Mouse (Mus musculus): ENCODE data around the gene Txndc16. TPM values are rescaled to one million over a fixed set of nuclear protein-coding genes. Genes with fewer than 3 reads are reported as not detected.

Txndc16 gene
- total RNA-seq (2015) (25.5 and 28.0 TPM in 2 replicates), total RNA-seq (2017) (47.1 and 48.1 TPM in 2 replicates)

- ATAC-seq (ENCODE audit: poor library complexity, severe bottlenecking): peak; percentile 15
These were observed at the start of gene Txndc16 for GRCm38 (mm10) chr14:45220090-45220956. Gene Txndc16, minus strand, starts transcription at chr14:45220328.

- no peak for ATAC-seq (ENCODE audit: poor library complexity, severe bottlenecking)
These were observed 43.9 kb upstream of the Txndc16 start for GRCm38 (mm10) chr14:45263831-45264592.

- ATAC-seq (ENCODE audit: poor library complexity, severe bottlenecking): peak; percentile 74
These were observed 31.5 kb upstream of the Txndc16 start for GRCm38 (mm10) chr14:45251548-45252076.

GRCm38 (mm10) chr14:45241613-45242012, 21.5 kb upstream of the Txndc16 start:
- ATAC-seq (ENCODE audit: poor library complexity, severe bottlenecking): peak; percentile 75

GRCm38 (mm10) chr14:45239042-45239441, 18.9 kb upstream of the Txndc16 start:
- ATAC-seq (ENCODE audit: poor library complexity, severe bottlenecking): peak; percentile 88

GRCm38 (mm10) chr14:45220957-45221630, 966 bp upstream of the Txndc16 start:
- ATAC-seq (ENCODE audit: poor library complexity, severe bottlenecking): no peak

GRCm38 (mm10) chr14:45219281-45220089, 643 bp downstream of the Txndc16 start, which contains the start of gene Gpr137c:
Gene Gpr137c, plus strand, starts transcription at chr14:45219717.
- ATAC-seq (ENCODE audit: poor library complexity, severe bottlenecking): peak; percentile 92

GRCm38 (mm10) chr14:45217693-45218092, 2.4 kb downstream of the Txndc16 start:
- ATAC-seq (ENCODE audit: poor library complexity, severe bottlenecking): no peak

- no peak for ATAC-seq (ENCODE audit: poor library complexity, severe bottlenecking)
These were observed 3.3 kb downstream of the Txndc16 start for GRCm38 (mm10) chr14:45216711-45217340.

- ATAC-seq (ENCODE audit: poor library complexity, severe bottlenecking): no peak
These were observed 8.7 kb downstream of the Txndc16 start for GRCm38 (mm10) chr14:45211431-45211830.

- no peak for ATAC-seq (ENCODE audit: poor library complexity, severe bottlenecking)
These were observed 9.4 kb downstream of the Txndc16 start for GRCm38 (mm10) chr14:45210683-45211082.

GRCm38 (mm10) chr14:45200607-45201006, 19.5 kb downstream of the Txndc16 start:
- ATAC-seq (ENCODE audit: poor library complexity, severe bottlenecking): peak; percentile 49; the same call in 1 of the 2 replicates

GRCm38 (mm10) chr14:45190999-45191398, 29.1 kb downstream of the Txndc16 start:
- no peak for ATAC-seq (ENCODE audit: poor library complexity, severe bottlenecking)

- ATAC-seq (ENCODE audit: poor library complexity, severe bottlenecking): peak; percentile 48
These were observed 38.5 kb downstream of the Txndc16 start for GRCm38 (mm10) chr14:45181611-45182010.

- ATAC-seq (ENCODE audit: poor library complexity, severe bottlenecking): peak; percentile 83
These were observed 40.5 kb downstream of the Txndc16 start for GRCm38 (mm10) chr14:45179606-45180005.

- peak; percentile 25; the same call in 1 of the 2 replicates for ATAC-seq (ENCODE audit: poor library complexity, severe bottlenecking)
These were observed 40.9 kb downstream of the Txndc16 start for GRCm38 (mm10) chr14:45179186-45179585.

- ATAC-seq (ENCODE audit: poor library complexity, severe bottlenecking): no peak
These were observed 45.0 kb downstream of the Txndc16 start for GRCm38 (mm10) chr14:45175012-45175740.

GRCm38 (mm10) chr14:45172260-45172659, 47.9 kb downstream of the Txndc16 start:
- no peak for ATAC-seq (ENCODE audit: poor library complexity, severe bottlenecking)

- peak; percentile 43; the same call in 1 of the 2 replicates for ATAC-seq (ENCODE audit: poor library complexity, severe bottlenecking)
These were observed 52.8 kb downstream of the Txndc16 start for GRCm38 (mm10) chr14:45167366-45167765.
